Mouse (Mus musculus) forebrain, embryonic 12.5 days (tissue): Measurements from ENCODE around the gene Btbd1. TPM values are rescaled to one million over a fixed set of nuclear protein-coding genes. Genes with fewer than 3 reads are reported as not detected.
A peak's percentile ranks its signal among the peaks of the same experiment; 100 is the strongest.

Source experiments
- ATAC-seq: fragments of 200-750 bp; cut with Nextera tagmentation; 2 replicates; pipeline ENCODE4 v1.8.0; 2017; ENCODE audit warnings: moderate TSS enrichment; ENCODE audit not compliant: low FRiP score
- H3K27ac ChIP-seq: fragments of 300-500 bp; sonication (generic); 2 replicates; pipeline ENCODE4 v1.5.1; 2016; ENCODE audit warnings: mild to moderate bottlenecking
- H3K27me3 ChIP-seq: fragments of 300-500 bp; sonication (generic); 2 replicates; pipeline ENCODE4 v1.6.1; 2016; ENCODE audit warnings: mild to moderate bottlenecking
- H3K36me3 ChIP-seq: fragments of 300-500 bp; sonication (generic); replicated peaks from 2 replicates; pipeline ENCODE4 v1.6.1; 2016; ENCODE audit warnings: mild to moderate bottlenecking
- H3K4me1 ChIP-seq: fragments of 300-500 bp; sonication (generic); 2 replicates; pipeline ENCODE4 v1.6.1; 2016
- H3K4me2 ChIP-seq: fragments of 300-500 bp; sonication (generic); 2 replicates; pipeline ENCODE4 v1.6.1; 2016; ENCODE audit warnings: mild to moderate bottlenecking, moderate library complexity
- H3K4me3 ChIP-seq: fragments of 300-500 bp; sonication (generic); replicated peaks from 2 replicates; pipeline ENCODE4 v1.5.1; 2016; ENCODE audit warnings: mild to moderate bottlenecking
- H3K9ac ChIP-seq: fragments of 300-500 bp; sonication (generic); 2 replicates; pipeline ENCODE4 v1.6.1; 2016; ENCODE audit warnings: mild to moderate bottlenecking
- H3K9me3 ChIP-seq: fragments of 300-500 bp; sonication (generic); 2 replicates; pipeline ENCODE4 v1.6.1; 2016
- WGBS: fragments of 180-500 bp; shearing (Covaris S2); methylation state at CpG from one replicate; pipeline ENCODE4 v1.1.7; 2016; 5-methylcytosine and 5-hydroxymethylcytosine counted together
- polyA plus RNA-seq: library from polyadenylated mRNA; unstranded; fragments of >200 nt; fragmentation: Nextera tagmentation; extraction: Ambion mirVana; gene quantifications from 2 replicates; pipeline ENCODE4 v1.2.1, GENCODE M21; 2016

Gene Btbd1
- polyA plus RNA-seq, result 101 and 102 TPM in 2 replicates

GRCm38 (mm10) chr7:81829379-81829894 lies at the start of gene Btbd1:
Gene Btbd1, minus strand, starts transcription at chr7:81829431.
- under 1% methylated on average over 45 of the region's 58 CpGs for WGBS
- peak within 1 kb of the TSS; percentile 86 for H3K4me3 ChIP-seq
- H3K27ac ChIP-seq, result peak within 1 kb of the TSS; percentile 97

GRCm38 (mm10) chr7:81875372-81875771 lies 46.1 kb upstream of the Btbd1 start:
- no peaks in the 10 kb centered on the region for H3K4me1 ChIP-seq
- no peak overlapping the region for H3K4me3 ChIP-seq
- no peaks in the 10 kb centered on the region for H3K9me3 ChIP-seq
- no peak overlapping the region for H3K9ac ChIP-seq
- H3K27me3 ChIP-seq, result no peaks in the 10 kb centered on the region
- WGBS, result 88% methylated on average over 9 of the region's 9 CpGs
- H3K4me2 ChIP-seq, result no peak overlapping the region
- H3K36me3 ChIP-seq, result no peaks in the 10 kb centered on the region
- no peak for ATAC-seq
- H3K27ac ChIP-seq, result no peak overlapping the region

More at GRCm38 (mm10) chr7:81829379-81829894, at the start of gene Btbd1:
- peak; percentile 94 for ATAC-seq
- Histone ChIP-seq H3K9me3 (no peaks in the 10 kb centered on the region), H3K4me2 (peak within 1 kb of the TSS; percentile 79), H3K4me1 (peaks cover 40% of the 10 kb centered on the region), H3K27me3 (no peaks in the 10 kb centered on the region), H3K36me3 (no peaks in the 10 kb centered on the region), H3K9ac (peak within 1 kb of the TSS; percentile 87)

- Histone ChIP-seq H3K4me3 (no peak overlapping the region), H3K9me3 (no peaks in the 10 kb centered on the region), H3K27ac (no peak overlapping the region), H3K9ac (no peak overlapping the region), H3K4me2 (no peak overlapping the region), H3K27me3 (no peaks in the 10 kb centered on the region), H3K36me3 (no peaks in the 10 kb centered on the region), H3K4me1 (no peaks in the 10 kb centered on the region)
- no peak for ATAC-seq
- WGBS, result 85% methylated on average over 6 of the region's 6 CpGs
These were observed 45.4 kb upstream of the Btbd1 start for GRCm38 (mm10) chr7:81874636-81875035.

- ATAC-seq, result no peak
- 94% methylated on average over 1 of the region's 1 CpGs for WGBS
- H3K9me3 ChIP-seq, result no peaks in the 10 kb centered on the region
- no peaks in the 10 kb centered on the region for H3K36me3 ChIP-seq
- H3K27me3 ChIP-seq, result no peaks in the 10 kb centered on the region
- no peak overlapping the region for H3K4me2 ChIP-seq
- H3K4me1 ChIP-seq, result no peaks in the 10 kb centered on the region
- no peak overlapping the region for H3K9ac ChIP-seq
- no peak overlapping the region for H3K27ac ChIP-seq
- no peak overlapping the region for H3K4me3 ChIP-seq
These were observed 44.6 kb upstream of the Btbd1 start for GRCm38 (mm10) chr7:81873807-81874206.

GRCm38 (mm10) chr7:81872493-81873013 lies 43.3 kb upstream of the Btbd1 start:
- Histone ChIP-seq H3K27me3 (no peaks in the 10 kb centered on the region), H3K4me1 (peaks cover 4% of the 10 kb centered on the region; the same call in 1 of the 2 replicates), H3K9ac (no peak overlapping the region), H3K27ac (no peak overlapping the region), H3K9me3 (no peaks in the 10 kb centered on the region), H3K4me2 (no peak overlapping the region), H3K36me3 (no peaks in the 10 kb centered on the region), H3K4me3 (no peak overlapping the region)
- no peak for ATAC-seq
- 87% methylated on average over 13 of the region's 13 CpGs for WGBS

GRCm38 (mm10) chr7:81868158-81868557 lies 38.9 kb upstream of the Btbd1 start:
- Histone ChIP-seq H3K4me3 (no peak overlapping the region), H3K27ac (0 out of 2 replicates have a peak overlapping the region, but pooled peaks have one; percentile 19), H3K9ac (no peak overlapping the region), H3K27me3 (no peaks in the 10 kb centered on the region), H3K36me3 (no peaks in the 10 kb centered on the region), H3K4me2 (no peak overlapping the region), H3K4me1 (peaks cover 4% of the 10 kb centered on the region; the same call in 1 of the 2 replicates), H3K9me3 (no peaks in the 10 kb centered on the region)
- ATAC-seq, result peak; percentile 81; the same call in 1 of the 2 replicates
- WGBS, result 27% methylated on average over 6 of the region's 6 CpGs

GRCm38 (mm10) chr7:81867231-81867930 lies 38.1 kb upstream of the Btbd1 start:
- Histone ChIP-seq H3K27me3 (0 out of 2 replicates have a peak, but pooled peaks cover under 1% of the 10 kb centered on the region), H3K36me3 (no peaks in the 10 kb centered on the region), H3K4me1 (peaks cover 4% of the 10 kb centered on the region; the same call in 1 of the 2 replicates), H3K4me2 (no peak overlapping the region), H3K27ac (no peak overlapping the region), H3K4me3 (no peak overlapping the region), H3K9me3 (no peaks in the 10 kb centered on the region), H3K9ac (no peak overlapping the region)
- ATAC-seq, result no peak
- WGBS, result 90% methylated on average over 9 of the region's 9 CpGs

- no peak overlapping the region for H3K9ac ChIP-seq
- peaks cover 11% of the 10 kb centered on the region; the same call in 1 of the 2 replicates for H3K27me3 ChIP-seq
- no peaks in the 10 kb centered on the region for H3K36me3 ChIP-seq
- ATAC-seq, result no peak
- no peaks in the 10 kb centered on the region for H3K9me3 ChIP-seq
- WGBS, result 86% methylated on average over 6 of the region's 6 CpGs
- peaks cover 4% of the 10 kb centered on the region; the same call in 1 of the 2 replicates for H3K4me1 ChIP-seq
- H3K27ac ChIP-seq, result no peak overlapping the region
- no peak overlapping the region for H3K4me2 ChIP-seq
- no peak overlapping the region for H3K4me3 ChIP-seq
These were observed 36.7 kb upstream of the Btbd1 start for GRCm38 (mm10) chr7:81865937-81866336.

GRCm38 (mm10) chr7:81864552-81864951 lies 35.3 kb upstream of the Btbd1 start:
- 86% methylated on average over 6 of the region's 6 CpGs for WGBS
- Histone ChIP-seq H3K4me3 (no peak overlapping the region), H3K4me1 (peaks cover 14% of the 10 kb centered on the region), H3K9ac (no peak overlapping the region), H3K27me3 (peaks cover 25% of the 10 kb centered on the region), H3K36me3 (no peaks in the 10 kb centered on the region), H3K4me2 (no peak overlapping the region), H3K27ac (no peak overlapping the region), H3K9me3 (no peaks in the 10 kb centered on the region)
- ATAC-seq, result no peak

GRCm38 (mm10) chr7:81862587-81863583 lies 33.7 kb upstream of the Btbd1 start:
- Histone ChIP-seq H3K4me1 (peaks cover 25% of the 10 kb centered on the region), H3K4me3 (no peak overlapping the region), H3K4me2 (no peak overlapping the region), H3K9me3 (no peaks in the 10 kb centered on the region), H3K36me3 (no peaks in the 10 kb centered on the region), H3K27ac (no peak overlapping the region), H3K9ac (no peak overlapping the region), H3K27me3 (peaks cover 41% of the 10 kb centered on the region)
- no peak for ATAC-seq
- WGBS, result 75% methylated on average over 24 of the region's 24 CpGs

GRCm38 (mm10) chr7:81861921-81862320 lies 32.7 kb upstream of the Btbd1 start:
- peaks cover 25% of the 10 kb centered on the region for H3K4me1 ChIP-seq
- H3K36me3 ChIP-seq, result no peaks in the 10 kb centered on the region
- H3K27ac ChIP-seq, result no peak overlapping the region
- no peak overlapping the region for H3K4me3 ChIP-seq
- no peaks in the 10 kb centered on the region for H3K9me3 ChIP-seq
- no peak for ATAC-seq
- 78% methylated on average over 4 of the region's 4 CpGs for whole genome bisulfite sequencing
- no peak overlapping the region for H3K4me2 ChIP-seq
- H3K9ac ChIP-seq, result no peak overlapping the region
- peaks cover 50% of the 10 kb centered on the region for H3K27me3 ChIP-seq

GRCm38 (mm10) chr7:81861461-81861860 lies 32.2 kb upstream of the Btbd1 start:
- H3K9ac ChIP-seq, result no peak overlapping the region
- no peaks in the 10 kb centered on the region for H3K9me3 ChIP-seq
- WGBS, result 97% methylated on average over 2 of the region's 2 CpGs
- H3K27ac ChIP-seq, result no peak overlapping the region
- H3K4me1 ChIP-seq, result peaks cover 25% of the 10 kb centered on the region
- no peak overlapping the region for H3K4me2 ChIP-seq
- H3K36me3 ChIP-seq, result no peaks in the 10 kb centered on the region
- no peak overlapping the region for H3K4me3 ChIP-seq
- peaks cover 52% of the 10 kb centered on the region for H3K27me3 ChIP-seq
- ATAC-seq, result no peak
